Mouse (Mus musculus): Measurements from ENCODE around the gene AU040320. TPM values are rescaled to one million over a fixed set of nuclear protein-coding genes. Genes with fewer than 3 reads are reported as not detected.

AU040320 gene
- polyA plus RNA-seq, 1 experiment from 2014 or later, result 28.2 TPM

- peak overlapping the region; percentile 17 for H3K4me3 ChIP-seq (ENCODE audit: low read depth, low read length)
- H3K4me2 ChIP-seq (ENCODE audit: low read length), result peak overlapping the region; percentile 36; the same call in 1 of the 2 replicates
- peaks cover 85% of the 10 kb centered on the region for H3K27me3 ChIP-seq (replicated peaks; ENCODE audit: control insufficient read depth, insufficient read depth, low read length)
- no peaks in the 10 kb centered on the region for H3K4me1 ChIP-seq (ENCODE audit: control insufficient read depth, insufficient read depth, low read length)
- H3K36me3 ChIP-seq (ENCODE audit: control insufficient read depth, insufficient read depth, low read length), result no peaks in the 10 kb centered on the region
- no peak overlapping the region for H3K27ac ChIP-seq (ENCODE audit: low read depth, low read length)
- H3K9ac ChIP-seq (ENCODE audit: low read length), result no peak overlapping the region
- H3K9me3 ChIP-seq (replicated peaks; ENCODE audit: control insufficient read depth, low read length), result no peaks in the 10 kb centered on the region
- ATAC-seq (no peak), DNase-seq (ENCODE audit: low spot score) (no peak)
- 1% methylated on average over 57 of the region's 62 CpGs for WGBS
Observed at GRCm38 (mm10) chr4:126735382-126736000, 17.9 kb upstream of the AU040320 start.

GRCm38 (mm10) chr4:126736001-126736414, 17.3 kb upstream of the AU040320 start, which contains the start of gene Tfap2e:
Gene Tfap2e (minus strand): TSS chr4:126736240.
- ATAC-seq (peak; percentile 61), DNase-seq (ENCODE audit: low spot score) (peak; percentile 68)
- H3K9ac ChIP-seq (ENCODE audit: low read length), result no peak within 1 kb of the TSS
- WGBS, result 2% methylated on average over 32 of the region's 32 CpGs
- peaks cover 80% of the 10 kb centered on the region for H3K27me3 ChIP-seq (replicated peaks; ENCODE audit: control insufficient read depth, insufficient read depth, low read length)
- no peak within 1 kb of the TSS for H3K27ac ChIP-seq (ENCODE audit: low read depth, low read length)
- no peaks in the 10 kb centered on the region for H3K4me1 ChIP-seq (ENCODE audit: control insufficient read depth, insufficient read depth, low read length)
- no peaks in the 10 kb centered on the region for H3K36me3 ChIP-seq (ENCODE audit: control insufficient read depth, insufficient read depth, low read length)
- H3K4me2 ChIP-seq (ENCODE audit: low read length), result peak within 1 kb of the TSS; percentile 36
- H3K4me3 ChIP-seq (ENCODE audit: low read depth, low read length), result peak within 1 kb of the TSS; percentile 17
- no peaks in the 10 kb centered on the region for H3K9me3 ChIP-seq (replicated peaks; ENCODE audit: control insufficient read depth, low read length)

DNA sequence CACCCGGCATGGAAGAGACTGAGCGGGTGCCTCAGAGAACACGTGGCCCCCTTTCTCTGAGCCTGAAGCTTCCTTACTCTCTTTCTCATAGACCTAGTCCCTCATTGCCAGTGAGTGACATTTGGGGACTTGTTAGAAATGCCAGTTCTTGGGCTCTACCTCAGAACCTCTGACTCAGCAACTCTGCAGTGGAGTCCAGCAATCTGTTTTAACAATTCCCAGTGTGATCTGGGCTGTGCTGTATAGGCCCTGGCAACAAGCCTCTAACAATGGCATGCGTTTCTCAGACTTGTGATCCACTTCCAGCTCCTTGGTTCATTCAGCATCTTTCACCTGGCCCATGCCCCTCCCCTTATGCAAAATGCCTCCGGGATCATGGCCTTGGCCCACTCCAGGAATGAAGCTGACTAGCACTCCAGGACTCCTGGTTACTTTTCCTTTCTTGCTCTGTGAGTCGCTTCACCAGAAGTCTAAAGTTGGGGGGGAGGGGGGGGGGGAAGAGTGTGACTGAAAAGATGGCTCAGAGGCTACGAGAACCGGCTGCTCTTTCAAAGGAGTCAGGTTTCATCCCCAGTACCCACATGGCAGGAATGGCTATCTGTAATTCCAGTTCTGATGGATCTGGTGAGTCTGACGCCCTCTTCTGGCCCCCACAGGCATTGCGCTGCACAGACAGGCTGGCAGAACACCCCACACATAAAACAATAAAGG, 13.2 kb upstream of the AU040320 start:
- Histone ChIP-seq H3K4me2 (ENCODE audit: low read length) (no peak overlapping the region), H3K4me3 (ENCODE audit: low read depth, low read length) (no peak overlapping the region), H3K9ac (ENCODE audit: low read length) (no peak overlapping the region), H3K9me3 (replicated peaks; ENCODE audit: control insufficient read depth, low read length) (no peaks in the 10 kb centered on the region), H3K27me3 (replicated peaks; ENCODE audit: control insufficient read depth, insufficient read depth, low read length) (peaks cover 43% of the 10 kb centered on the region), H3K4me1 (ENCODE audit: control insufficient read depth, insufficient read depth, low read length) (no peaks in the 10 kb centered on the region), H3K27ac (ENCODE audit: low read depth, low read length) (no peak overlapping the region), H3K36me3 (ENCODE audit: control insufficient read depth, insufficient read depth, low read length) (peaks cover 15% of the 10 kb centered on the region)
- no peak for ATAC-seq
- WGBS, result 17% methylated on average over 10 of the region's 10 CpGs
- DNase-seq (ENCODE audit: low spot score), result no peak

GRCm38 (mm10) chr4:126741448-126741847, 11.9 kb upstream of the AU040320 start:
- Histone ChIP-seq H3K4me3 (ENCODE audit: low read depth, low read length) (no peak overlapping the region), H3K9ac (ENCODE audit: low read length) (no peak overlapping the region), H3K27me3 (replicated peaks; ENCODE audit: control insufficient read depth, insufficient read depth, low read length) (peaks cover 30% of the 10 kb centered on the region), H3K4me1 (ENCODE audit: control insufficient read depth, insufficient read depth, low read length) (no peaks in the 10 kb centered on the region), H3K4me2 (ENCODE audit: low read length) (no peak overlapping the region), H3K36me3 (ENCODE audit: control insufficient read depth, insufficient read depth, low read length) (peaks cover 26% of the 10 kb centered on the region), H3K27ac (ENCODE audit: low read depth, low read length) (no peak overlapping the region), H3K9me3 (replicated peaks; ENCODE audit: control insufficient read depth, low read length) (no peaks in the 10 kb centered on the region)
- ATAC-seq, result peak; percentile 69; the same call in 1 of the 2 replicates
- 3% methylated on average over 12 of the region's 12 CpGs for WGBS
- DNase-seq (ENCODE audit: low spot score), result peak; percentile 91

- Histone ChIP-seq H3K4me3 (ENCODE audit: low read depth, low read length) (no peak overlapping the region), H3K27me3 (replicated peaks; ENCODE audit: control insufficient read depth, insufficient read depth, low read length) (peaks cover 14% of the 10 kb centered on the region), H3K9me3 (replicated peaks; ENCODE audit: control insufficient read depth, low read length) (no peaks in the 10 kb centered on the region), H3K9ac (ENCODE audit: low read length) (no peak overlapping the region), H3K36me3 (ENCODE audit: control insufficient read depth, insufficient read depth, low read length) (peaks cover 38% of the 10 kb centered on the region), H3K4me1 (ENCODE audit: control insufficient read depth, insufficient read depth, low read length) (no peaks in the 10 kb centered on the region), H3K27ac (ENCODE audit: low read depth, low read length) (no peak overlapping the region), H3K4me2 (ENCODE audit: low read length) (no peak overlapping the region)
- DNase-seq (ENCODE audit: low spot score) (no peak), ATAC-seq (no peak)
- 62% methylated on average over 2 of the region's 2 CpGs for WGBS
Observed at GRCm38 (mm10) chr4:126742976-126743375, 10.4 kb upstream of the AU040320 start.

DNA sequence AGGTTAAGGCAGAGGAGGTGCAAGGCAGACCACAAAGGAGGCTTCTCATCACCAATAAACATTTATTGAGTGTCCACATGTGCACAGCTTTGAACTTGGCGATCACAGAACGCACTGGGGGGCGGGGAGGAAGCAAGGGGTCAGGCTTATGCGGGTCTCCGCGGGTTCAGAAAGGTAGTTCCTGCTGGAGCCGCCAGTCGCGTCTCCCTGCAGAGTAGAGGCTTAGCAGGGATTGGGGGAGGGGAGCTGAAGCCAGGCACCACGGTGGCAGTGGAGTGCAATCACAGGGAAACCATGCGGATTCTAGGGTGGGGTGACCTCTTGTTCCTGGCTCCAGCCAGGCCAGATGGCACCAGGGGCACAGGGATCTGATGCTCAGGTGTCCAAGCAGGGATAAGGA, 9.6 kb upstream of the AU040320 start:
- no peak overlapping the region for H3K4me3 ChIP-seq (ENCODE audit: low read depth, low read length)
- no peaks in the 10 kb centered on the region for H3K9me3 ChIP-seq (replicated peaks; ENCODE audit: control insufficient read depth, low read length)
- no peak overlapping the region for H3K27ac ChIP-seq (ENCODE audit: low read depth, low read length)
- H3K36me3 ChIP-seq (ENCODE audit: control insufficient read depth, insufficient read depth, low read length), result peaks cover 45% of the 10 kb centered on the region
- WGBS, result 6% methylated on average over 11 of the region's 11 CpGs
- H3K4me2 ChIP-seq (ENCODE audit: low read length), result no peak overlapping the region
- DNase-seq (ENCODE audit: low spot score) (no peak), ATAC-seq (no peak)
- peaks cover 7% of the 10 kb centered on the region for H3K27me3 ChIP-seq (replicated peaks; ENCODE audit: control insufficient read depth, insufficient read depth, low read length)
- H3K4me1 ChIP-seq (ENCODE audit: control insufficient read depth, insufficient read depth, low read length), result no peaks in the 10 kb centered on the region
- H3K9ac ChIP-seq (ENCODE audit: low read length), result no peak overlapping the region

GRCm38 (mm10) chr4:126744831-126745230, 8.5 kb upstream of the AU040320 start:
- no peak overlapping the region for H3K4me2 ChIP-seq (ENCODE audit: low read length)
- WGBS, result 93% methylated on average over 14 of the region's 14 CpGs
- H3K9me3 ChIP-seq (replicated peaks; ENCODE audit: control insufficient read depth, low read length), result no peaks in the 10 kb centered on the region
- no peak for DNase-seq (ENCODE audit: low spot score)
- peaks cover under 1% of the 10 kb centered on the region; the same call in 1 of the 2 replicates for H3K27me3 ChIP-seq (replicated peaks; ENCODE audit: control insufficient read depth, insufficient read depth, low read length)
- ATAC-seq, result no peak
- H3K27ac ChIP-seq (ENCODE audit: low read depth, low read length), result no peak overlapping the region
- H3K36me3 ChIP-seq (ENCODE audit: control insufficient read depth, insufficient read depth, low read length), result peaks cover 56% of the 10 kb centered on the region
- H3K4me1 ChIP-seq (ENCODE audit: control insufficient read depth, insufficient read depth, low read length), result peaks cover 4% of the 10 kb centered on the region; the same call in 1 of the 2 replicates
- H3K4me3 ChIP-seq (ENCODE audit: low read depth, low read length), result no peak overlapping the region
- no peak overlapping the region for H3K9ac ChIP-seq (ENCODE audit: low read length)

- WGBS, result 36% methylated on average over 13 of the region's 13 CpGs
- Histone ChIP-seq H3K27ac (ENCODE audit: low read depth, low read length) (no peak overlapping the region), H3K36me3 (ENCODE audit: control insufficient read depth, insufficient read depth, low read length) (peaks cover 57% of the 10 kb centered on the region), H3K4me1 (ENCODE audit: control insufficient read depth, insufficient read depth, low read length) (peaks cover 12% of the 10 kb centered on the region; the same call in 1 of the 2 replicates), H3K27me3 (replicated peaks; ENCODE audit: control insufficient read depth, insufficient read depth, low read length) (no peaks in the 10 kb centered on the region), H3K4me3 (ENCODE audit: low read depth, low read length) (no peak overlapping the region), H3K4me2 (ENCODE audit: low read length) (no peak overlapping the region), H3K9ac (ENCODE audit: low read length) (no peak overlapping the region), H3K9me3 (replicated peaks; ENCODE audit: control insufficient read depth, low read length) (no peaks in the 10 kb centered on the region)
- peak; percentile 17; the same call in 1 of the 2 replicates for ATAC-seq
- peak; percentile 72 for DNase-seq (ENCODE audit: low spot score)
Observed at GRCm38 (mm10) chr4:126745506-126746193, 7.7 kb upstream of the AU040320 start.
